Mouse (Mus musculus): Measurements from ENCODE around the gene Drap1. TPM values are rescaled to one million over a fixed set of nuclear protein-coding genes. Genes with fewer than 3 reads are reported as not detected.

The Drap1 gene
- total and polyA plus RNA-seq, 3 experiments, result 183 to 307 TPM; not detected in 1

DNA sequence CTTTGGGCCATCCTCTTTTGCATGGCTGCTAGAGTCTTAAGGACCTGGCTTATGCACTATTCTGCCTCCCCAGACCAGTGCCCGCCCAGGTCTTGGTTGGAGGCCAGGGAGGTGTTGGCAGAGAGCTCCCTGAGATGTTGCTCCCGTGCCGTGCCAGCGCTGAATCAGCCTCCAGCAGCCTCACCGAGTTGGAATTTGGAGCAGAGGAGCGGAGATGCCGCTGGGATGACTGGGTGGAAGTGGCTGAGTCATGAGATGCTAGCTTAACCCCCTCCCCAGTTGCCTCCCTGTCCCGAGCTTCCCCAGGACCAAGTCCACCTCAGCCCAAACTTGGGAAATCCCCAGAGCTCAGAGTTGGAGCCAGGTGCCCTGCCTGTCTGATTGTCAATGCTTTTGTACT, 5.0 kb upstream of the Drap1 start:
- Histone ChIP-seq H3K27ac (ENCODE audit: control insufficient read depth, low read depth, low read length) (no peak overlapping the region), H3K27me3 (ENCODE audit: control insufficient read depth in 1 of 2, insufficient read depth in 2 of 2, low read length in 2 of 2) (no peaks in the 10 kb centered on the region), H3K4me1 (ENCODE audit: control insufficient read depth in 1 of 2, insufficient read depth in 2 of 2, low read length in 2 of 2) (peaks cover 5 to 23% of the 10 kb centered on the region in 2 experiments), H3K79me2 (ENCODE audit: control insufficient read depth, insufficient read depth, low read length, poor library complexity) (peaks cover 14% of the 10 kb centered on the region), H3K4me3 (ENCODE audit: control insufficient read depth in 1 of 2, insufficient read depth in 1 of 2, low read depth in 2 of 2, low read length in 2 of 2) (no peak overlapping the region), H3K9me3 (replicated peaks; ENCODE audit: insufficient read depth, low read length) (no peaks in the 10 kb centered on the region), H3K9ac (ENCODE audit: control insufficient read depth, low read depth, low read length, poor library complexity, severe bottlenecking) (no peak overlapping the region), H3K36me3 (ENCODE audit: control insufficient read depth in 1 of 2, insufficient read depth in 2 of 2, low read length in 2 of 2) (peaks cover 0 to 9% of the 10 kb centered on the region in 2 experiments; a peak in 2 of 4 replicates)
- DNase-seq (ENCODE audit: low read depth, low spot score), result no peak
- TF ChIP-seq UBTF (IDR thresholded peaks at IDR 0.05; ENCODE audit: borderline replicate concordance, insufficient read depth, low read depth, low read length) (no peak), ZKSCAN1 (IDR thresholded peaks at IDR 0.05; ENCODE audit: low read depth, low read length) (no peak), GATA1 (IDR thresholded peaks at IDR 0.05; ENCODE audit: low read depth, low read length) (no peak), ZMIZ1 (IDR thresholded peaks at IDR 0.05; ENCODE audit: low read depth, low read length) (no peak), MAZ (IDR thresholded peaks at IDR 0.05; ENCODE audit: low read depth, low read length) (no peak), TBP (IDR thresholded peaks at IDR 0.05; ENCODE audit: low read depth, low read length) (no peak), TAL1 (IDR thresholded peaks at IDR 0.05; ENCODE audit: low read length) (no peak), TCF12 (IDR thresholded peaks at IDR 0.05; ENCODE audit: low read depth, low read length) (no peak), SMC3 (IDR thresholded peaks at IDR 0.05; ENCODE audit: low read depth, low read length) (no peak), NELFE (IDR thresholded peaks at IDR 0.05; ENCODE audit: low read depth, low read length) (no peak), POLR2AphosphoS2 (IDR thresholded peaks at IDR 0.05; ENCODE audit: low read length) (no peak), MEF2A (IDR thresholded peaks at IDR 0.05; ENCODE audit: extremely low read depth, insufficient replicate concordance, low read depth, low read length, poor library complexity, severe bottlenecking) (no peak)

DNA sequence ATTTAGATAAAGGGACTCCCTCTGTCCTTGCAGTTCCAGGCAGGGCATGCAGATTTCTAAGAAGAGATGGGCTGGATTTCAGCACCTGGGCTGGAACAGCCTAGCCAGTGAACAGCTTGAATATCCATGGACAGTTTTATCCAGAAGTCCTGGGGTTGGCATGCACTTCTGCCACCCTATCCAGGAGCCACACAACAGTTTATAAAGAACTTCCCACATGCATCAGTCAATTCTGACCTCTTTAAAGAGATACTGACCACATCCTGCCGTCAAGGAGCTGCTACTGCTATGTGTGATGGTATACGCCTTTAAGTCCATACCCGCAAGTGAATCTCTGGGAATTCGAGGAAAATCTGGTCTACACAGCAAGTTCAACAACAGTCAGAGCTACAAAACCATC, 4.4 kb upstream of the Drap1 start:
- DNase-seq (ENCODE audit: low read depth, low spot score), result no peak
- TF ChIP-seq MYC (IDR thresholded peaks at IDR 0.05; ENCODE audit: low read depth, low read length) (no peak), POLR2AphosphoS5 (IDR thresholded peaks at IDR 0.05; ENCODE audit: borderline replicate concordance, low read depth, low read length) (no peak), CHD2 (IDR thresholded peaks at IDR 0.05; ENCODE audit: low read length) (no peak), CTCF (IDR thresholded peaks at IDR 0.05 in 2 of 3, conservative IDR thresholded peaks at IDR 0.05 in 1 of 3; ENCODE audit: control insufficient read depth in 1 of 3, insufficient read depth in 1 of 3, low read depth in 2 of 3, low read length in 3 of 3, poor library complexity in 1 of 3, severe bottlenecking in 1 of 3) (no peak), KAT2A (conservative IDR thresholded peaks at IDR 0.05; ENCODE audit: low read depth, low read length) (no peak), JUND (IDR thresholded peaks at IDR 0.05; ENCODE audit: low read depth, low read length) (no peak), MYB (IDR thresholded peaks at IDR 0.05; ENCODE audit: low read depth, low read length) (no peak), NELFE (IDR thresholded peaks at IDR 0.05; ENCODE audit: low read depth, low read length) (no peak)
- Histone ChIP-seq H3K79me2 (ENCODE audit: control insufficient read depth, insufficient read depth, low read length, poor library complexity) (peaks cover 17% of the 10 kb centered on the region), H3K9me3 (replicated peaks; ENCODE audit: insufficient read depth, low read length) (no peaks in the 10 kb centered on the region), H3K9ac (ENCODE audit: control insufficient read depth, low read depth, low read length, poor library complexity, severe bottlenecking) (no peak overlapping the region), H3K36me3 (ENCODE audit: control insufficient read depth in 1 of 2, insufficient read depth in 2 of 2, low read length in 2 of 2) (peaks cover 0 to 9% of the 10 kb centered on the region in 2 experiments; a peak in 2 of 4 replicates), H3K4me3 (ENCODE audit: control insufficient read depth in 1 of 2, insufficient read depth in 1 of 2, low read depth in 2 of 2, low read length in 2 of 2) (no peak overlapping the region), H3K4me1 (ENCODE audit: control insufficient read depth in 1 of 2, insufficient read depth in 2 of 2, low read length in 2 of 2) (peaks cover 5 to 21% of the 10 kb centered on the region in 2 experiments), H3K27me3 (ENCODE audit: control insufficient read depth in 1 of 2, insufficient read depth in 2 of 2, low read length in 2 of 2) (no peaks in the 10 kb centered on the region), H3K27ac (ENCODE audit: control insufficient read depth, low read depth, low read length) (no peak overlapping the region)
